Mouse (Mus musculus): ENCODE results near the gene Avil. TPM values are rescaled to one million over a fixed set of nuclear protein-coding genes. Genes with fewer than 3 reads are reported as not detected.

The Avil gene
- polyA plus RNA-seq, 1 experiment from 2014 or later, result 3.3 TPM

DNA sequence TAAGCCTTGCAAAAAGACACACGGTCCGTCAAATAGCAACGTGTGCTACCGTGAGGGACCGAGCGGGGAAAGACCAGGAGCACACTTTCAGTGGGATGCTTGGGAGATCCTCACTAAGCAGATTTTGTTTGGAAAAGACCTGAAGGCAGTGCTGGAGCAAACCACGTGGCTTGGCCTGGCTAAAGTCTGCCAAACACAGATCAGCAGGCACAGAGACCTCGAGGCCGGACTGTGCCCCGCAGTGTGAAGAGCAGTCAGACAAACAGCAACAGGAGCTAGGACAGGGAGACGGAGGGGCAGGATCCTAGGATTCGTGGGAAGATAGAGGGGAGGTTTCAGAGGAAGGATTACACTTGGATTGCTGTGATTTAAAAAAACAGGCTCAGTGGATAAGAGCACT, 35.8 kb downstream of the Avil start:
- no peaks in the 10 kb centered on the region for H3K4me1 ChIP-seq
- H3K9ac ChIP-seq, result no peak overlapping the region
- no peak overlapping the region for H3K27ac ChIP-seq
- no peak overlapping the region for H3K4me3 ChIP-seq
- H3K4me2 ChIP-seq (replicated peaks), result no peak overlapping the region
- H3K27me3 ChIP-seq, result peaks cover 10% of the 10 kb centered on the region; the same call in 1 of the 2 replicates
- H3K36me3 ChIP-seq, result no peaks in the 10 kb centered on the region
- ATAC-seq (ENCODE audit: insufficient number of reproducible peaks, insufficient read depth, low FRiP score, low TSS enrichment), result no peak
- H3K9me3 ChIP-seq, result no peaks in the 10 kb centered on the region
- 80% methylated on average over 12 of the region's 12 CpGs for WGBS

DNA sequence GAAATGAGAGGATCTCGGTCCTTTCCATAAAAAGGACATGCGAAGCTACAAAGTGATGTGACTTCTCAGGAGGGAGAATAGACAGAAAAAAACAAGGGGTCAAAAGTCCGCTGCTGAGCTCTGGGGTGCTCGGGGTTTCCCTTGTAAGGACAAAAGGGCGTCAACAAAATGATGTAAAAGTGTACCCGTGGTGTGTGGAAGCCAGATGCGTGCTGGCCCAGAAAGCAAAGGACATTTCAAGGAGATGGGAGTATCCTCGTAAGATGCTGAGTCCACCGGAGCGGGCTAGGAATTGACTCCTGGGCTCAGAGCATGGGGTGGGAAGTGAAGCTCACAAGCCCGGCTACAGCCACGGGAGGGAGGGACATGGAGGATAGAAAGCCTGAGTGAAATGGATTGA, 37.1 kb downstream of the Avil start:
- no peak overlapping the region for H3K4me3 ChIP-seq
- H3K9me3 ChIP-seq, result no peaks in the 10 kb centered on the region
- H3K27me3 ChIP-seq, result peaks cover 10% of the 10 kb centered on the region; the same call in 1 of the 2 replicates
- no peak overlapping the region for H3K9ac ChIP-seq
- 80% methylated on average over 12 of the region's 12 CpGs for WGBS
- no peak for ATAC-seq (ENCODE audit: insufficient number of reproducible peaks, insufficient read depth, low FRiP score, low TSS enrichment)
- peaks cover 4% of the 10 kb centered on the region; the same call in 1 of the 2 replicates for H3K4me1 ChIP-seq
- no peaks in the 10 kb centered on the region for H3K36me3 ChIP-seq
- no peak overlapping the region for H3K27ac ChIP-seq
- H3K4me2 ChIP-seq (replicated peaks), result no peak overlapping the region

GRCm38 (mm10) chr10:127040569-127041214, 40.2 kb downstream of the Avil start:
- 0 out of 2 replicates have a peak overlapping the region, but pooled peaks have one; percentile 66 for H3K27ac ChIP-seq
- WGBS, result 2% methylated on average over 20 of the region's 20 CpGs
- H3K4me3 ChIP-seq, result peak overlapping the region; percentile 83
- peaks cover 10% of the 10 kb centered on the region; the same call in 1 of the 2 replicates for H3K27me3 ChIP-seq
- peak overlapping the region; percentile 97 for H3K4me2 ChIP-seq (replicated peaks)
- peak overlapping the region; percentile 68 for H3K9ac ChIP-seq
- peaks cover 9% of the 10 kb centered on the region; the same call in 1 of the 2 replicates for H3K4me1 ChIP-seq
- no peaks in the 10 kb centered on the region for H3K9me3 ChIP-seq
- peaks cover 10% of the 10 kb centered on the region for H3K36me3 ChIP-seq
- ATAC-seq (ENCODE audit: insufficient number of reproducible peaks, insufficient read depth, low FRiP score, low TSS enrichment), result no peak

DNA sequence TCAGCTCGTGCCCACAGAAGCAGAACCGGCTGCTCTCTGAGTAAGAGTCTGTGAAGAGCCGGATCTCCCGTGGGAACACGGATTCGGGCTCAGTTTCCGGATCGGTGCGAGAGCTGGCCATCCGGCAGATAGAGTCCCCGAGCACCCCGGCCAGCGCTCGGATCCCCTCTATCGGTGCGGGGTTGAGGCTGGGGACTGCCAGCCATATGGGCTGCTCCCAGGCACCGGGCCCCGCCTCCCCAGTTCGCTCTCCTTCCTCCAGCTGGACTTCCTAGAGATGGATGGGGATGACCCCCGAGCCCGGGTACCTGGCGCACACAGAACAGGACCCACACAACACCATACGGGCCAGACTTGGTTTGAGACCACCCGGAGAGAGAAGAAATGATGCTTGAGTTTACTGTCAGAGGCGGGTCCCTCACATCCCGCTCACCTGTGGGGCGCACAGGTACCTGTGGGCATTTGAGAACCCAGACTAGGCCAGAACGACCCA, 40.8 kb downstream of the Avil start, which contains the start of the genes Mettl1 and Eef1akmt3:
Mettl1 (plus strand) TSS at position 141 of the 493 bp plus-strand sequence.
Eef1akmt3 (minus strand) TSS at position 240 of the 493 bp plus-strand sequence.
- peak within 1 kb of the TSS; percentile 83 for H3K4me3 ChIP-seq
- H3K9me3 ChIP-seq, result no peaks in the 10 kb centered on the region
- H3K27me3 ChIP-seq, result peaks cover 10% of the 10 kb centered on the region; the same call in 1 of the 2 replicates
- peaks cover 10% of the 10 kb centered on the region for H3K36me3 ChIP-seq
- WGBS, result under 1% methylated on average over 28 of the region's 28 CpGs
- H3K4me1 ChIP-seq, result peaks cover 9% of the 10 kb centered on the region; the same call in 1 of the 2 replicates
- H3K4me2 ChIP-seq (replicated peaks), result peak within 1 kb of the TSS; percentile 97
- ATAC-seq (ENCODE audit: insufficient number of reproducible peaks, insufficient read depth, low FRiP score, low TSS enrichment), result peak; percentile 61
- H3K27ac ChIP-seq, result peak within 1 kb of the TSS; percentile 80; the same call in 1 of the 2 replicates
- peak within 1 kb of the TSS; percentile 68 for H3K9ac ChIP-seq

GRCm38 (mm10) chr10:127041774-127042338, 41.3 kb downstream of the Avil start:
- H3K4me3 ChIP-seq, result peak overlapping the region; percentile 83
- H3K9me3 ChIP-seq, result no peaks in the 10 kb centered on the region
- peaks cover 10% of the 10 kb centered on the region; the same call in 1 of the 2 replicates for H3K27me3 ChIP-seq
- peak; percentile 79 for ATAC-seq (ENCODE audit: insufficient number of reproducible peaks, insufficient read depth, low FRiP score, low TSS enrichment)
- peak overlapping the region; percentile 97 for H3K4me2 ChIP-seq (replicated peaks)
- WGBS, result under 1% methylated on average over 44 of the region's 44 CpGs
- peak overlapping the region; percentile 80; the same call in 1 of the 2 replicates for H3K27ac ChIP-seq
- peaks cover 9% of the 10 kb centered on the region; the same call in 1 of the 2 replicates for H3K4me1 ChIP-seq
- peaks cover 10% of the 10 kb centered on the region for H3K36me3 ChIP-seq
- peak overlapping the region; percentile 68 for H3K9ac ChIP-seq

- Histone ChIP-seq H3K4me1 (peaks cover 9% of the 10 kb centered on the region; the same call in 1 of the 2 replicates), H3K36me3 (peaks cover 10% of the 10 kb centered on the region), H3K27me3 (peaks cover 16% of the 10 kb centered on the region), H3K4me2 (replicated peaks) (peak overlapping the region; percentile 97), H3K4me3 (peak overlapping the region; percentile 83), H3K9me3 (no peaks in the 10 kb centered on the region), H3K9ac (peak overlapping the region; percentile 68), H3K27ac (no peak overlapping the region)
- WGBS, result 16% methylated on average over 5 of the region's 5 CpGs
- no peak for ATAC-seq (ENCODE audit: insufficient number of reproducible peaks, insufficient read depth, low FRiP score, low TSS enrichment)
Measured at GRCm38 (mm10) chr10:127042468-127043115, 42.1 kb downstream of the Avil start.

- no peak overlapping the region for H3K4me2 ChIP-seq (replicated peaks)
- 81% methylated on average over 6 of the region's 6 CpGs for WGBS
Measured at GRCm38 (mm10) chr10:127043187-127043586, 42.7 kb downstream of the Avil start.

GRCm38 (mm10) chr10:127047954-127048353, 47.4 kb downstream of the Avil start, which contains the start of gene Cyp27b1:
TSS of gene Cyp27b1 (plus strand) at chr10:127048250.
- peak within 1 kb of the TSS; percentile 1 for H3K4me2 ChIP-seq (replicated peaks)
- 0 out of 2 replicates have a peak within 1 kb of the TSS, but pooled peaks have one; percentile 6 for H3K4me3 ChIP-seq
- H3K36me3 ChIP-seq, result peaks cover 10% of the 10 kb centered on the region
- H3K27ac ChIP-seq, result no peak within 1 kb of the TSS
- no peaks in the 10 kb centered on the region for H3K9me3 ChIP-seq
- peaks cover 53% of the 10 kb centered on the region for H3K27me3 ChIP-seq
- H3K4me1 ChIP-seq, result peaks cover 6% of the 10 kb centered on the region; the same call in 1 of the 2 replicates
- ATAC-seq (ENCODE audit: insufficient number of reproducible peaks, insufficient read depth, low FRiP score, low TSS enrichment), result no peak
- WGBS, result 26% methylated on average over 5 of the region's 5 CpGs
- no peak within 1 kb of the TSS for H3K9ac ChIP-seq

More at GRCm38 (mm10) chr10:127043187-127043586, 42.7 kb downstream of the Avil start:
- no peak for ATAC-seq (ENCODE audit: insufficient number of reproducible peaks, insufficient read depth, low FRiP score, low TSS enrichment)
- H3K27ac ChIP-seq, result no peak overlapping the region
- no peak overlapping the region for H3K9ac ChIP-seq
- peaks cover 10% of the 10 kb centered on the region for H3K36me3 ChIP-seq
- H3K4me3 ChIP-seq, result no peak overlapping the region
- H3K9me3 ChIP-seq, result no peaks in the 10 kb centered on the region
- peaks cover 22% of the 10 kb centered on the region for H3K27me3 ChIP-seq
- H3K4me1 ChIP-seq, result peaks cover 9% of the 10 kb centered on the region; the same call in 1 of the 2 replicates

- Histone ChIP-seq H3K36me3 (peaks cover 5% of the 10 kb centered on the region; the same call in 1 of the 2 replicates), H3K27me3 (peaks cover 53% of the 10 kb centered on the region), H3K4me1 (peaks cover 3% of the 10 kb centered on the region; the same call in 1 of the 2 replicates), H3K9ac (no peak overlapping the region), H3K27ac (no peak overlapping the region), H3K9me3 (no peaks in the 10 kb centered on the region), H3K4me2 (replicated peaks) (peak overlapping the region; percentile 1), H3K4me3 (0 out of 2 replicates have a peak overlapping the region, but pooled peaks have one; percentile 6)
- WGBS, result 4% methylated on average over 35 of the region's 35 CpGs
- ATAC-seq (ENCODE audit: insufficient number of reproducible peaks, insufficient read depth, low FRiP score, low TSS enrichment), result no peak
Measured at GRCm38 (mm10) chr10:127048608-127049394, 48.3 kb downstream of the Avil start.

DNA sequence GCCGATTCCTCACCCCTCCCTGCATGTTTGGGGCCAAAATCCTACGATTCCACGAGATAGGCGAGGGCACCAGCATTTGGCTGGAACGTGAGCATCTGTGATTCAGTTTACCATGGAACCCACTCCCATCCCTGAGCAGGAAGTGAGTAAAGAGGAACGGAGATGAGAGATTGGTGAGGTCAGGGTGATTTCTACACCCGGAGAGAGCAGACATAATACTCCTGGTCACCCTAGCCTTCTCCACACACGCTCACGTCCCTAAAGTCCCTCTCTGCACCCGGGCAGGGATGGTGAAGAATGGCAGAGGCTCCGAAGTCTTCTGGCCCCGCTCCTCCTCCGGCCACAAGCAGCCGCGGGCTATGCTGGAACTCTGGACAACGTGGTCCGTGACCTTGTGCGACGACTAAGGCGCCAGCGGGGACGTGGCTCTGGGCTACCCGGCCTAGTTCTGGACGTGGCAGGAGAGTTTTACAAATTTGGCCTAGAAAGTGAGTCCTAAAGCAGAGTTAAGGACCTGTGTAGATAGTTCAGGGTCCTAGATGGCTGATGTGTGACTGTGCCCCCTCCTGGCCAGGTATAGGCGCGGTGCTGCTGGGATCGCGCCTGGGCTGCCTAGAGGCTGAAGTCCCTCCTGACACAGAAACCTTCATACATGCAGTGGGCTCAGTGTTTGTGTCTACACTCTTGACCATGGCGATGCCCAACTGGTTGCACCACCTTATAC, 49.0 kb downstream of the Avil start:
- Histone ChIP-seq H3K27ac (no peak overlapping the region), H3K4me2 (replicated peaks) (peak overlapping the region; percentile 1; the same call in 1 of the 2 replicates), H3K36me3 (peaks cover 5% of the 10 kb centered on the region; the same call in 1 of the 2 replicates), H3K27me3 (peaks cover 53% of the 10 kb centered on the region), H3K4me1 (peaks cover 3% of the 10 kb centered on the region; the same call in 1 of the 2 replicates), H3K9ac (no peak overlapping the region), H3K4me3 (peak overlapping the region; percentile 6; the same call in 1 of the 2 replicates), H3K9me3 (no peaks in the 10 kb centered on the region)
- ATAC-seq (ENCODE audit: insufficient number of reproducible peaks, insufficient read depth, low FRiP score, low TSS enrichment), result no peak
- WGBS, result 2% methylated on average over 29 of the region's 29 CpGs

Measured in embryonic facial prominence, embryonic 12.5 days (tissue).